Mouse (Mus musculus) megakaryocyte progenitor cell, adult 5-6 weeks (primary cell): Measurements from ENCODE around the gene Aktip. TPM values are rescaled to one million over a fixed set of nuclear protein-coding genes. Genes with fewer than 3 reads are reported as not detected.
A peak's percentile ranks its signal among the peaks of the same experiment; 100 is the strongest.

Experiments used
- ATAC-seq: replicated peaks from 2 replicates; pipeline ENCODE4 v1.8.0; 2016; ENCODE audit warnings: mild to moderate bottlenecking, moderate TSS enrichment, inconsistent platforms; ENCODE audit not compliant: poor library complexity
- total RNA-seq, 2 experiments: library from RNA; stranded (forward) in 1 of 2; stranded (reverse) in 1 of 2; fragments of 157-497, 149-512 nt in 1 of 2; fragments of 200-1000 nt in 1 of 2; gene quantifications; 2 replicates each; pipeline versions ENCODE4 v1.2.3 to v1.2.4; 2015 to 2017

Aktip gene
- total RNA-seq, 2 experiments from 2014 or later = 5.5 to 9.6 TPM

GRCm38 (mm10) chr8:91192941-91193340 is 6.8 kb downstream of the Aktip start:
- no peak for ATAC-seq

DNA sequence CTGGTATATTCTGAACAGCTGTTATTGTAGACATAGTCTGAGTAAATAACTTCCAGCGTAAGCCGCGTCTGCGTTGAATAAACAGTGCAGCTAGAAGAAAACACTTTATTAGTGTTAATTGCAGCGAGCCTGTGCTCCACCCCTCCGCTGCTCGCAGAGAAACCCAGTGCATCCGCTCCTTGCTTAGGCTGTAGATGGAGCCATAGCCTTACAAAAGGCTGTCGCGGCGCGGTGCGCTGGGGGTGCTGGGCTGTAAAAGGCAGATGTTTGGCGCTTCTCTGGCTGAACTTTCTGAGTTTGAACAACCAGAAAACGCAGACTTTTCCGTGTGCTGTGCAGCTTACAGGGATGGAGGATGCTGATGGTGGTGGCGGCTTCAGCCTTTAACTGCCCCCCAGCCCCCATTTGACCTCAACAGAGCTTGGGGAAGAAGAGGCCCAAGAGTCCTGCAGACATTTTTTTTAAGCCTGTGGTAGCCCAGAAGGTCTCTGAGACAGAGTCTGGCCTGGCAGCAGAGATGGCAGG is 8.9 kb downstream of the Aktip start:
- ATAC-seq = peak; percentile 99

- ATAC-seq = no peak
Observed at GRCm38 (mm10) chr8:91188152-91188551, 11.6 kb downstream of the Aktip start.

GRCm38 (mm10) chr8:91186372-91186771 is 13.4 kb downstream of the Aktip start:
- ATAC-seq = no peak

GRCm38 (mm10) chr8:91177708-91178107 is 22.1 kb downstream of the Aktip start:
- ATAC-seq = peak; percentile 54

DNA sequence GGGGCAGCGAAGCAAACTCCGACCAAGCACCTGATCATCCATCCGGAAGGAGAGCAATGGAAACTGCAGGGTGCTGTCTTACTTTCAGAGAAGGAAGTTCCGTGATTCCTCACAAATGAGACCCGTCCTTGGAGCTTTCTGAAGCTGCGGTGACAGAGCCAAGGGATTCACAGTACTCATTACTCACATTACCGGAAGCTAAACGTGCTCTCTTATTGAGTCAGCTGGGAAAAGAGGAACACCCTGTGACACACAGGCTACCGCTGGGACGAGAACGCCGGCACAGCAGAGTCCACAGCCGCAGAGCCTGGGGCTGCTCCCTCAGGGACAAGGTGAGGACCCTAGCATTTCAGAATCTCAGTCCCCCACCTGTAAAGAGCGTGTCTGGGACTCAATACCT is 23.6 kb downstream of the Aktip start:
- peak; percentile 86 for ATAC-seq

DNA sequence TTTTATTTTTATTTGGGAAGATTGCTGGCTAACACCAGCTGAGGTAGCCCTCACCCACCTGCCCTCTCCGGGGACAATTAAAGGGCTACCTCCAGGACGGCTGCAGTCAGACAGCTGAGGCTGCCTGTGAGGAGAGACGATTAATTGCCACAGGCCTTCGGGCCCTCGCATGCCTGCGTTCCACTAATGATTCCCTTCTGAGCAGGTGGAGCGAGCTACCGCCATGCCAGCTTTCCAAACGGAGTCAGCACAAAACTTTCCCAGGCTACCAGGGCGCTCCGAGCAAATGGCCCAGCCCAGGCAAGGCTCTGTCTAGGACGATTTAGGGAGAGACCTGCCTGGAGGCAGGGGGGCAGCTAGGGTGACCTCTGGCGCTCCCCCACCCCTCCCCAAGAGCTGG is 28.2 kb downstream of the Aktip start:
- no peak for ATAC-seq

DNA sequence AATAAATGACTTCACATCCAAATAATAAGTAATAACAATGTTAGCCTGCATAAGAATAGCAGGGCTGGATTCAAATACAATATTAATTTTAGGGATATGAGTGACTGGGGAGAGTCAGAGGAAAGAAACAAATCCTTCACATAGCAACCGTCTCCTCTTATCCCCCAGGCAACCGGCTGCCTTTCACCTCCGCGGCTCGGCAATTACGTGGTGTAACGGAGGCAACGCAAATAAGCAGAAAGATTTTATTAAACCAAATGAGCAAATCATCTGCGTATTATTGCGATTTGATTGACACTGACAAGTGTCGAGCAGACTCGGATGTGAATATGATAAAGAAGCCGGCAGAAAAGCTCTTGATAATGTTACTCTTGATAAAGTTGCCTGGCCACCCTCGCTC is 28.9 kb downstream of the Aktip start:
- no peak for ATAC-seq

DNA sequence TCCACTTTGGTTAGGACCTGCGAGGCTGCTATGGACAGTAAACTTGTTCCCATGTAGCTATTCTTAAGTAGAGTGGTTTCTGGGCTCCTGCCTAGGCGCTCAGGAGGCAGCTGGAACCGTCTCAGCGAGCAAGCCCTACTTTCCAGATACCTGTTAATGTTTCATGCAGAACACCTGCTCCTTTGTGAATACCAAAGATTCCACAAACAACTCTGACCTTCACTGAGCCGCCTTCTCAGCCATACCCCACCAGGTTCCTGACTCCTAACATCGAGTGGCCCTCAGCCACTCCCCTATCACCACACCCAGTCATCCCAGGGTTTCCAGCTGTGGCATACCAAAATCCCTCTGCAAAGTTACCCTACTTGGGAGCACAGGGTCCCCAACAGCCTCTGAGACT is 29.6 kb downstream of the Aktip start:
- no peak for ATAC-seq

- ATAC-seq = peak; percentile 62
Observed at GRCm38 (mm10) chr8:91159959-91160800, 39.6 kb downstream of the Aktip start.

DNA sequence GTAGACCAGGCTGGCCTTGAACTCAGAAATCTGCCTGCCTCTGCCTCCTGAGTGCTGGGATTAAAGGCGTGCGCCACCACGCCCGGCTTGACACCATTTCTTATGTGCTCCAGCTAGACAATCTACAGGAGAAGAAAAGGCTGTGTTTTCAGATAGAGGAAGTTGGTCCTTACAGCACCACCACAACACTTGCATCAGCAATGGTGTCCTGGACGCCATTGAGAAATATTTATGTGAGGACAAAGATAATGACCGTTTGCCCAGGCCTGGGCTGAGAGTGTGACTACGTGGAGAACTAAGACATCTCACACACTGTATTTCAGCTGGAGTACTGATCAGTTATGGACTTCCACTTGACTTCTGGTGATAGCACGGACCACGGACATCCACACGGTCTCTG is 41.2 kb downstream of the Aktip start:
- ATAC-seq = peak; percentile 68

DNA sequence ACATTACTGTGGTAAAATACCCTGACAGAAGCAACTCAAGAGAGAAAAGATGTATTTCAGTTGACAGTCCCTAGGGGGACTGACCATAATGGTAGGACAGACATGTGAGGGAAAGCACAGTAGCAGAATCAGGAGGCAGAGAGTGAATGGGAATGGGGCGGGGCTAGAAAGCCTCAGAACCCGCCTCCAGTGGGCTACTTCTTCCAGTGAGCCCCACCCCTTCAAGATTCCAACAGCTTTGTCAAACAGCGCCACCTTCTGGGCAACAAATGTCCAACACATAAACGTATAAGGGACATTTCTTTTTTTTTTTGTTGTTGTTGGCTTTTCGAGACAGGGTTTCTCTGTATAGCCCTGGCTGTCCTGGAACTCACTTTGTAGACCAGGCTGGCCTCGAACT is 45.2 kb downstream of the Aktip start:
- ATAC-seq = peak; percentile 69

GRCm38 (mm10) chr8:91153831-91154230 is 45.9 kb downstream of the Aktip start:
- ATAC-seq = no peak

- ATAC-seq = no peak
Observed at GRCm38 (mm10) chr8:91151531-91151930, 48.2 kb downstream of the Aktip start.

DNA sequence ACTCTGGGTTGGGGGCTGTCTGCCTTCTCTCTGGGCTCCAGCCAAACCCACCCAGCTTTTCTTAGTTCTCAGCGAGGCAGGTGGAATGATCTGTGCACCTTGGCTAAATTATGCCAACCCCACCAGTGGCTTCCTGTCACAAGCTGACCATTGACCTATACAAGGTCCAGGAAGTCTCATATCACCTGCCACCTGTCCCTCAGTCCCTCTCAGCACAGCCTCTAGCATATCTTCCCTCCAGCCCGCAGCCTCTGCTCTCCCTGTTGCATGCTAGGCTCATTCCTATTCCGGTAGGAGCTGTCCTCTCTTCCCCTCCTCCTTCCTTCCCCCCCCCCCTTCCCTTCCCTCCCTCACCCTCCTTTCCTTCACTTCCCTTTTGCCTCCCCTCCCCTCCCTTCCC is 50.5 kb downstream of the Aktip start:
- ATAC-seq = no peak

DNA sequence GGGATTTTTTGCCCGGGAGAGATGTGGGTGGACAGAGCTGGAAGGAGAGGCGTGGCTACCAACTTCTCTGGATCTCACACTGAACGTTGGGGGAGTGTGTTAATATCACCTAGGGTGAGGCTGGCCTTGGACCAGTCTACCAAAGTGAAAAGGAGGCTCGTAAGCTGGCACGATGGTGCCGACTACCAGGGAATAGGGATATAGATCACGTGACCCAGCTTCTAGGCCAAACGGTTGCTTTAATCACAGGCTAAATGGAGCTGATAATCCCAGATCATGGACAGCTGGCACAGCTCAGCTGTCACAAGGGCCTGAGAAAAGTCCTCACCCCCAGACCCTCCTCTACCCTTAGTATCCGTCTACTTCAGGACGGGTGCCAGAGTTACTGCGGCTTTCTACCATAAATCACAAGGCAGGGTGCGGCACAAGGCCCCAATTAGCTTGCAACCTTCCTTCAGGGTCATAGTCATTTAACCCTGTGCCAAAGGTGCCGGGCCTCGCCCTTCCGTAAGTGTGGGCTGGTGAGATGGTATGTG is 51.1 kb downstream of the Aktip start:
- no peak for ATAC-seq

DNA sequence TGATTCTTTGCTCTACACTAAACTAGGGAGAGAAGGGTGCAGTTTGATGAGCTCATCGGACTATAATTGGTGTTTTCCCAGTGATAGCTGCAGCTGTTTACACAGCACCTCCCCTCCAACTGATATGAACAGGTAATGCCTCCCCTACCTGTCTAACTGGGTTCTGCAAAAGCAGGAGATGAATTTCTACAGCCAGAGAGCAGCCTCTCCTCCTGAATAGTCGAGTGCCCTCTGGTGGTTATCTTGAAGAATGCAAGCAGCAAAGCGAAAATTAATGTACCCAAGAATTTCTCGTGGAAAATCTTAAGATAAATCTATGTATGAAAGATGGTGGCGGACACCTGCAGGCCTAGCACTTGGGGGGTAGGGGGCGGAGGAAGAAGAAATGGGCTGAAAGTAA is 52.1 kb downstream of the Aktip start:
- ATAC-seq = peak; percentile 73

DNA sequence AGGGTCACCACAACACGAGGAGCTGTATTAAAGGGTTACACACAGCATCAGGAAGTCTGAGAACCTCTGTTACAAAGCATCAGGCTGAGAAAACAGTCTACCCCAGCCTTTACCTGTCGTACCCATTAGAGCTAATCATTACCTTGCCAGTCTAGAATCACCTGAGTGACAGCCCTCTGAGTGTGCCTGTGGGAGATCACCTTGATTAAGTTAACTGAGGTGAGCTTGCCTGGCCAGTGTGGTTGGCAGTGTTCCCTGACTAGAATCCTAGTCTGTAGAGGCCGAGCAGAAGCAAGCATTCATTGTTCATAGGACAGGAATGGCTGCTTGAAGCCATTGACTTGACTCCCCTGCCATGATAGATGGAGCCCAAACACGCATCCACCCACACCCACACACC is 58.9 kb downstream of the Aktip start:
- no peak for ATAC-seq

GRCm38 (mm10) chr8:91135308-91136181 is 64.2 kb downstream of the Aktip start:
- no peak for ATAC-seq

- no peak for ATAC-seq
Observed at GRCm38 (mm10) chr8:91134659-91135058, 65.1 kb downstream of the Aktip start.

DNA sequence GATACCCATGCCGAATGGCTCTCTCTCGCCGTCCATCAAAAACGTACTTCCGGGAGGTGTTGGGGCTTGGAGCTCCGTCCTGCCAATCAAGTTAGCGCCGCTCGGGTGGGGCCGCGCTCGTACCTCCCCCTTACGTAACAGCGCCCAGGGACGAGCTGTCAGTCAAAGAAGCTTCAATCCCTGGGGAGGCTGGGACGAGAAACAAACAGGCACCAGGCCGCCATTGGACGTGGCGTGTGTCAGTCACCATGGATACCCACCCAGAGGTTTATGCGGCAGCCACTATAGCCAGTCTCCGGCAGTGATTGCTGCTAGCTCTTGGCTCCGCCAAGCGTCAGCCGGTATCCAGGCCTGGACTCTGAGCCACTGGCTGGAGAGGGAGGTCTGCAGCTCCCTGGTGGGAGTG is 65.7 kb downstream of the Aktip start:
- ATAC-seq = peak; percentile 96
